ENCODE assay signal across 13 mouse cellular contexts in genomic region chr9:41011512-41012436, GRCm38 (mm10). TPM values are rescaled to one million over a fixed set of nuclear protein-coding genes. Genes with fewer than 3 reads are reported as not detected.
DNase-seq lines count a peak whose midpoint lies in the region; ATAC-seq and TF ChIP-seq lines count a peak whose summit lies in the region.
"Had no signal": no experiment of that assay in that cellular context is flagged by ENCODE, and none has a peak within 500 bp of the region (broad histone marks: within the 10 kb centered on the region; RNA-seq: fewer than 3 reads in every experiment).

No protein-coding gene starts in this region.

- peak overlapping the region; percentile 47 for H3K4me2 ChIP-seq in forebrain, embryonic 12.5 days
- peak overlapping the region; percentile 27 for H3K4me2 ChIP-seq in hindbrain, embryonic 16.5 days (ENCODE audit: low read length)
- H3K4me2 ChIP-seq in midbrain, postnatal 0 days (ENCODE audit: low read depth, low read length, poor library complexity, severe bottlenecking): no peak overlapping the region

- H3K9me3 ChIP-seq in forebrain, embryonic 12.5 days: no peaks in the 10 kb centered on the region
- H3K9me3 ChIP-seq in hindbrain, embryonic 16.5 days (ENCODE audit: control insufficient read depth, low read length): no peaks in the 10 kb centered on the region
- no peaks in the 10 kb centered on the region for H3K9me3 ChIP-seq in midbrain, postnatal 0 days (ENCODE audit: low read length)
- no peaks in the 10 kb centered on the region for H3K9me3 ChIP-seq in embryonic facial prominence, embryonic 10.5 days

- peak overlapping the region; percentile 96 for H3K27ac ChIP-seq in forebrain, embryonic 12.5 days
- H3K27ac ChIP-seq in hindbrain, embryonic 16.5 days (ENCODE audit: low read depth, low read length): peak overlapping the region; percentile 81
- peak overlapping the region; percentile 79 for H3K27ac ChIP-seq in midbrain, postnatal 0 days (ENCODE audit: low read depth, low read length)
- no peak overlapping the region for H3K27ac ChIP-seq in embryonic facial prominence, embryonic 10.5 days (replicated peaks)
- H3K27ac ChIP-seq: gastrocnemius, adult 2 months; stomach, postnatal 0 days had no signal

- H3K36me3 ChIP-seq in forebrain, embryonic 12.5 days (replicated peaks): no peaks in the 10 kb centered on the region
- H3K36me3 ChIP-seq in hindbrain, embryonic 16.5 days (ENCODE audit: control insufficient read depth, insufficient read depth, low read length): no peaks in the 10 kb centered on the region
- no peaks in the 10 kb centered on the region for H3K36me3 ChIP-seq in midbrain, postnatal 0 days (ENCODE audit: insufficient read depth, low read length)
- H3K36me3 ChIP-seq in embryonic facial prominence, embryonic 10.5 days (replicated peaks): no peaks in the 10 kb centered on the region

- 0 out of 2 replicates have a peak overlapping the region, but pooled peaks have one; percentile 1 for H3K4me3 ChIP-seq in forebrain, embryonic 12.5 days (replicated peaks)
- H3K4me3 ChIP-seq in hindbrain, embryonic 16.5 days (ENCODE audit: low read length): no peak overlapping the region
- H3K4me3 ChIP-seq in midbrain, postnatal 0 days (ENCODE audit: low read depth, low read length): no peak overlapping the region
- no peak overlapping the region for H3K4me3 ChIP-seq in embryonic facial prominence, embryonic 10.5 days
- H3K4me3 ChIP-seq: gastrocnemius, adult 2 months had no signal

- H3K4me1 ChIP-seq in forebrain, embryonic 12.5 days: peaks cover 50% of the 10 kb centered on the region
- H3K4me1 ChIP-seq in hindbrain, embryonic 16.5 days (ENCODE audit: control insufficient read depth, insufficient read depth, low read depth, low read length): peaks cover 5% of the 10 kb centered on the region; the same call in 1 of the 2 replicates
- H3K4me1 ChIP-seq in midbrain, postnatal 0 days (ENCODE audit: insufficient read depth, low read length): no peaks in the 10 kb centered on the region
- H3K4me1 ChIP-seq in embryonic facial prominence, embryonic 10.5 days: peaks cover 17% of the 10 kb centered on the region

- no peaks in the 10 kb centered on the region for H3K27me3 ChIP-seq in forebrain, embryonic 12.5 days
- no peaks in the 10 kb centered on the region for H3K27me3 ChIP-seq in hindbrain, embryonic 16.5 days (replicated peaks; ENCODE audit: control insufficient read depth, insufficient read depth, low read length)
- no peaks in the 10 kb centered on the region for H3K27me3 ChIP-seq in midbrain, postnatal 0 days (ENCODE audit: insufficient read depth, low read length)
- H3K27me3 ChIP-seq in embryonic facial prominence, embryonic 10.5 days (replicated peaks; ENCODE audit: low read depth, poor library complexity, severe bottlenecking): no peaks in the 10 kb centered on the region

- ATAC-seq in forebrain, embryonic 12.5 days (ENCODE audit: low FRiP score): peak; percentile 89
- peak; percentile 90 for ATAC-seq in hindbrain, embryonic 16.5 days
- peak; percentile 78 for ATAC-seq in midbrain, postnatal 0 days (ENCODE audit: low FRiP score)

- TF ChIP-seq CTCF in brain, embryonic 14.5 days (IDR thresholded peaks at IDR 0.05; ENCODE audit: borderline replicate concordance, extremely low read depth, insufficient read depth, insufficient read length): no peak
- no peak for TF ChIP-seq CTCF in midbrain, postnatal 0 days (IDR thresholded peaks at IDR 0.05)

- no peak for TF ChIP-seq POLR2A in brain, embryonic 14.5 days (IDR thresholded peaks at IDR 0.05; ENCODE audit: borderline replicate concordance, extremely low read depth, insufficient read depth, insufficient read length, poor library complexity, severe bottlenecking)

- DNase-seq in brain, embryonic 14.5 days (ENCODE audit: low read depth): peak; percentile 96
- DNase-seq in midbrain, postnatal 0 days (ENCODE audit: low spot score): peak; percentile 81
- no peak for DNase-seq in spleen, postnatal 10 days (ENCODE audit: low spot score in 2 of 2)
- DNase-seq in heart, adult 18-20 months: no peak
- no peak for DNase-seq in embryonic facial prominence, embryonic 10.5 days (ENCODE audit: low spot score)
- DNase-seq: gastrocnemius, adult 2 months; heart, postnatal 10 days had no signal

- WGBS in forebrain, embryonic 12.5 days: 14% methylated on average over 13 of the region's 13 CpGs
- WGBS in hindbrain, embryonic 16.5 days: 27% methylated on average over 13 of the region's 13 CpGs
- WGBS in midbrain, postnatal 0 days: 12% methylated on average over 13 of the region's 13 CpGs
- WGBS in embryonic facial prominence, embryonic 10.5 days: 75% methylated on average over 13 of the region's 13 CpGs

- H3K9ac ChIP-seq in forebrain, embryonic 12.5 days: peak overlapping the region; percentile 33; the same call in 1 of the 2 replicates
- H3K9ac ChIP-seq in hindbrain, embryonic 16.5 days (ENCODE audit: low read depth, low read length): no peak overlapping the region
- H3K9ac ChIP-seq in midbrain, postnatal 0 days (replicated peaks; ENCODE audit: low read length, poor library complexity, severe bottlenecking): no peak overlapping the region

RNA-seq across cellular contexts. Expression of gene Crtam, which starts 7.3 kb away (rescaled TPM):
- polyA plus RNA-seq in brain, embryonic 14.5 days (2012; rRNA removed): 0.03 and 0.04 TPM in 2 replicates
- polyA plus RNA-seq in forebrain, embryonic 12.5 days (2016; fragmentation: Nextera tagmentation; extraction: Ambion mirVana): 0.17 and 0.18 TPM in 2 replicates
- 0.06 and 0.40 TPM in 2 replicates for polyA plus RNA-seq in hindbrain, embryonic 16.5 days (2015; fragmentation: Nextera tagmentation; extraction: Ambion mirVana)
- 0.05 TPM in 1 of 2 replicates, not detected in the other for total RNA-seq in midbrain, postnatal 0 days (2014; rRNA removed)
- polyA plus RNA-seq in midbrain, postnatal 0 days (2015; fragmentation: Nextera tagmentation; extraction: Ambion mirVana): 0.28 and 0.37 TPM in 2 replicates
- total RNA-seq in heart, adult 18-20 months (2021): under 1 TPM in 1 of 2 experiments, not detected in 1; 0.21 TPM
- 0.05 and 0.09 TPM in 2 replicates for polyA plus RNA-seq in embryonic facial prominence, embryonic 10.5 days (2016; fragmentation: Nextera tagmentation; extraction: Ambion mirVana)
- total RNA-seq: gastrocnemius, adult 2 months had no signal
- polyA plus RNA-seq: embryonic facial prominence, embryonic 11.5 days; stomach, postnatal 0 days had no signal

RNA-seq across cellular contexts. Expression of gene Jhy, which starts 47.9 kb away (rescaled TPM):
- polyA plus RNA-seq in brain, embryonic 14.5 days (2012; rRNA removed): 0.39 and 1.1 TPM in 2 replicates
- polyA plus RNA-seq in forebrain, embryonic 12.5 days (2016; fragmentation: Nextera tagmentation; extraction: Ambion mirVana): 0.31 TPM in 2 replicates
- 0.97 and 1.3 TPM in 2 replicates for polyA plus RNA-seq in hindbrain, embryonic 16.5 days (2015; fragmentation: Nextera tagmentation; extraction: Ambion mirVana)
- total RNA-seq in midbrain, postnatal 0 days (2014; rRNA removed): 1.5 and 1.6 TPM in 2 replicates
- 0.99 and 1.1 TPM in 2 replicates for polyA plus RNA-seq in midbrain, postnatal 0 days (2015; fragmentation: Nextera tagmentation; extraction: Ambion mirVana)
- total RNA-seq in heart, adult 18-20 months (2021): not detected
- 0.05 and 0.28 TPM in 2 replicates for polyA plus RNA-seq in embryonic facial prominence, embryonic 10.5 days (2016; fragmentation: Nextera tagmentation; extraction: Ambion mirVana)
- total RNA-seq: gastrocnemius, adult 2 months; heart, postnatal 10 days; megakaryocyte-erythroid progenitor cell, adult 5-6 weeks had no signal
- polyA plus RNA-seq: liver, embryonic 16.5 days had no signal

Comparison
In these comparisons a context has a peak if more than half of its experiments do, and no peak if none do; other contexts are left out.
1. DNase-seq: peak in brain, embryonic 14.5 days (single experiment) and midbrain, postnatal 0 days (single experiment); none in spleen, postnatal 10 days (0 of 2), heart, adult 18-20 months (0 of 2) and embryonic facial prominence, embryonic 10.5 days (single experiment).
2. Peak in every context shown above with its lines, with median percentiles within 50 percentile points of each other: ATAC-seq.